Mouse (Mus musculus) olfactory bulb, adult 2 months (tissue): Measurements from ENCODE around the gene Gm14305. TPM values are rescaled to one million over a fixed set of nuclear protein-coding genes. Genes with fewer than 3 reads are reported as not detected.
"Not testable (repeated sequence)": the region's sequence is repeated elsewhere in the genome, so short reads cannot be mapped to it uniquely, and the experiment has no call there.

Experiments
- H3K27ac ChIP-seq: fragments of 200-500 bp; 2 replicates; pipeline ENCODE4 v1.5.1; 2012; ENCODE audit warnings: low read depth, low read length; ENCODE audit not compliant: insufficient read depth
- H3K4me1 ChIP-seq: fragments of 200-500 bp; 2 replicates; pipeline ENCODE4 v1.6.1; 2012; ENCODE audit warnings: low read length; ENCODE audit not compliant: control insufficient read depth, insufficient read depth
- H3K4me3 ChIP-seq: fragments of 200-500 bp; 2 replicates; pipeline ENCODE4 v1.5.1; 2012; ENCODE audit warnings: mild to moderate bottlenecking, low read depth, low read length, moderate library complexity; ENCODE audit not compliant: insufficient read depth
- WGBS: fragments of 180-500 bp; shearing (Covaris S2); methylation state at CpG from one replicate; pipeline ENCODE4 v1.1.7; 2018; 5-methylcytosine and 5-hydroxymethylcytosine counted together
- polyA plus RNA-seq: library from polyadenylated mRNA; stranded (reverse); fragments of >200 nt; gene quantifications from 2 replicates; pipeline ENCODE4 v1.2.4, GENCODE M21; 2012; ENCODE audit warnings: low replicate concordance; ENCODE audit not compliant: missing spikeins, insufficient read depth, insufficient read length

Gene Gm14305
- not detected in 2 replicates for polyA plus RNA-seq

DNA sequence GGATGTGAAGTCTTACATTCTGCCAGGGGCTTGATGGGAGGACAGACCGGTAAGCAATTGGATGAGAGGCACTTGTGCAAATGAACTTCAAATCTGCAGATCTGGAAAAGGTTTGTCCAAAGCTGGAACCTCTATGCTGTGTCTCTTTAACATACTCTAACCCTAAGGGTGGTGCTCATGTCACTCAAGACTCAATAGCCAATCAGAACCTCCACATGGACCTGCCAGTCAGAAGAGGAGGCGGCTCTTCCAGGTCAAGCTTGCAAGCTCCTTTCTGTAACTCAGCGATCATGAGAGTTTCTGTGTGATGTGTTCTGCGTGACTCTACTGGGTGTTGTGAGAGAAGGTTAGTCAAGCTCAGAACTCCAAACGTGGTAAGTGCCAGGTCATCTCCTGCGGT lies at the start of gene Gm14305:
Gene Gm14305, plus strand, starts transcription at position 278 of the 400 bp plus-strand sequence.
- WGBS = 0% methylated on average over 2 of the region's 6 CpGs
- H3K27ac ChIP-seq, H3K4me1 ChIP-seq: not testable (repeated sequence)
- H3K4me3 ChIP-seq = peak within 1 kb of the TSS; percentile 59

- H3K4me3 ChIP-seq, H3K4me1 ChIP-seq, H3K27ac ChIP-seq: not testable (repeated sequence)
- no CpG with 5 or more reads among the region's 6 CpGs for WGBS
These were observed 37.9 kb upstream of the Gm14305 start, which contains the start of gene Zfp973 for GRCm38 (mm10) chr2:176670222-176670621. Zfp973 (plus strand) TSS chr2:176670522.

Other genes with a start within 250 kb of the Gm14305 start
- not detected in 2 replicates for gene Gm14434, start 221.5 kb upstream of the Gm14305 start, polyA plus RNA-seq
- not detected in 2 replicates for gene Zfp967, start 187.3 kb upstream of the Gm14305 start, polyA plus RNA-seq
- not detected in 2 replicates for gene Gm14308, start 72.0 kb upstream of the Gm14305 start, polyA plus RNA-seq
- gene Zfp973, start 37.8 kb upstream of the Gm14305 start, polyA plus RNA-seq = not detected in 2 replicates
- gene Gm14295, start 90.3 kb downstream of the Gm14305 start, polyA plus RNA-seq = not detected in 2 replicates
- gene Gm14408, start 122.8 kb downstream of the Gm14305 start, polyA plus RNA-seq = not detected in 2 replicates
- gene Gm14296, start 219.5 kb downstream of the Gm14305 start, polyA plus RNA-seq = not detected in 2 replicates